Mouse (Mus musculus) intestine, embryonic 14.5 days (tissue): ENCODE data around the gene Scrn3. TPM values are rescaled to one million over a fixed set of nuclear protein-coding genes. Genes with fewer than 3 reads are reported as not detected.
A peak's percentile ranks its signal among the peaks of the same experiment; 100 is the strongest.

Experiments used
- ATAC-seq: fragments of 200-750 bp; cut with Nextera tagmentation; replicated peaks from 2 replicates; pipeline ENCODE4 v1.8.0; 2017; ENCODE audit warnings: low read depth, moderate number of reproducible peaks, moderate TSS enrichment, moderate library complexity; ENCODE audit not compliant: low FRiP score, low TSS enrichment
- DNase-seq: peaks from one replicate; pipeline ENCODE4 v3.0.0-alpha.2; 2018; ENCODE audit warnings: low spot score
- H3K27ac ChIP-seq: fragments of 300-500 bp; sonication (generic); 2 replicates; pipeline ENCODE4 v1.5.1; 2014; ENCODE audit warnings: low read depth, mild to moderate bottlenecking, control low read depth
- H3K27me3 ChIP-seq: fragments of 300-500 bp; sonication (generic); replicated peaks from 2 replicates; pipeline ENCODE4 v1.6.1; 2014; ENCODE audit warnings: low read length, control low read depth; ENCODE audit not compliant: control insufficient read depth, insufficient read depth
- H3K36me3 ChIP-seq: fragments of 300-500 bp; sonication (generic); 2 replicates; pipeline ENCODE4 v1.6.1; 2014; ENCODE audit warnings: low read length, control low read depth; ENCODE audit not compliant: control insufficient read depth, insufficient read depth
- H3K4me1 ChIP-seq: fragments of 300-500 bp; sonication (generic); replicated peaks from 2 replicates; pipeline ENCODE4 v1.6.1; 2014; ENCODE audit warnings: low read length, control low read depth, mixed read lengths; ENCODE audit not compliant: control insufficient read depth, insufficient read depth
- H3K4me2 ChIP-seq: fragments of 300-500 bp; sonication (generic); 2 replicates; pipeline ENCODE4 v1.6.1; 2014; ENCODE audit warnings: low read length
- H3K4me3 ChIP-seq: fragments of 300-500 bp; sonication (generic); 2 replicates; pipeline ENCODE4 v1.5.1; 2014; ENCODE audit warnings: low read depth, low read length, control low read depth, mixed read lengths
- H3K9ac ChIP-seq: fragments of 300-500 bp; sonication (generic); 2 replicates; pipeline ENCODE4 v1.6.1; 2014; ENCODE audit warnings: mild to moderate bottlenecking, low read length
- H3K9me3 ChIP-seq: fragments of 300-500 bp; sonication (generic); 2 replicates; pipeline ENCODE4 v1.6.1; 2016; ENCODE audit warnings: low read length, control low read depth; ENCODE audit not compliant: control insufficient read depth
- WGBS: fragments of 180-500 bp; shearing (Covaris S2); extraction: QIAGEN DNeasy Blood & Tissue Kit; methylation state at CpG from one replicate; pipeline ENCODE4 v1.1.7; 2014; 5-methylcytosine and 5-hydroxymethylcytosine counted together
- polyA plus RNA-seq: library from polyadenylated mRNA; unstranded; fragments of >200 nt; fragmentation: Nextera tagmentation; extraction: Ambion mirVana; gene quantifications from 2 replicates; pipeline ENCODE4 v1.2.1, GENCODE M21; 2014

Gene Scrn3
- polyA plus RNA-seq: 12.2 and 12.6 TPM in 2 replicates

DNA sequence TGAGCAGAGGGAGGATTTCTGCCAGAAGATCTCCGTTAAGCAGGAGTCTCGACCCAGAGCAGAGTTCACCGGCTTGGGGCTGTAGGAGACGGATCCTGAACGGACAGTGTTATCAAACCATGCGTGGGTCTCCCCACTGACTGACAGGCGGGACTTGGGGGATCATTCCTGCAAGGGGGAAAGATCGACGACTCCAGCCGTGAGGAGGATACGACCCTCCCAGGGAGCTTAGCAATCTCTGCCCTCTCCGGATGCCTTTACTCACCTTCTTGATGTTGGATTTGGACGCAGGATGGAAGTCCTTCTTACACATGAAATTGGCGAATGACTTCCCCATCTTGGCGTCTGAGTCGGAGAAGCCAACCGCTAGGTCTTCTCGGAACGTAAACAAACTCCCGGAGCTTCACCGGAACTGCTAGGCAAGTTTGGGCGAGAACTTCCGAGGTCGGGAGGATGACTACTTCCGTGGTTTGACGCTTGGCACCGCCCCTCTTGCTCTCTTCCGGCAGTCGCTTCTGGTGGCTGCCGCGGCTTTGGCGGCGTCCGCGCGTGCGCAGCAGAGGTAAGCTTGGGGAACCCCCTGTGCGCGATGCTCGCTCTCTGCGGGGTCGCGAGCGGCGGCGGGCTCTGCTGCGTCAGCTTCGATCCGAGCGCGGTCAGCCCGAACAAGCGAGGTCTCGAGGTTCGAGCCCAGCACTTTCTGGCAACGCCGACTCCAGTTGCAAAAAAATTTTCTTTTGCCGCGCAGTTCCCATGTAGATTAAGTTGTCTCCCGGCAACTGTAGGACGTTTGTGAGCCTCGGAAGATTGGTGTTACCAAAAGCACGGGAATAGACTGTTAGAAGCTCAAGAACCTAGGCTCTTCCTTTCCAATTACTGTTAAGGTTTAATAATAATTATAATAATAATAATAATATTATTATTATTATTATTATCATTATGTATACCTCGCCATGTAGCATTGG lies at the start of gene Scrn3, which contains the start of gene Cir1:
TSS of gene Scrn3 (plus strand) at position 450 of the 965 bp plus-strand sequence.
TSS of gene Cir1 (minus strand) at position 550 of the 965 bp plus-strand sequence.
- DNase-seq (peak; percentile 93), ATAC-seq (peak; percentile 96)
- WGBS: under 1% methylated on average over 64 of the region's 64 CpGs
- Histone ChIP-seq H3K9me3 (no peaks in the 10 kb centered on the region), H3K4me2 (peak within 1 kb of the TSS; percentile 86), H3K9ac (peak within 1 kb of the TSS; percentile 81), H3K4me1 (peaks cover 7% of the 10 kb centered on the region), H3K27ac (peak within 1 kb of the TSS; percentile 82), H3K4me3 (peak within 1 kb of the TSS; percentile 99), H3K27me3 (no peaks in the 10 kb centered on the region), H3K36me3 (peaks cover 25% of the 10 kb centered on the region)

DNA sequence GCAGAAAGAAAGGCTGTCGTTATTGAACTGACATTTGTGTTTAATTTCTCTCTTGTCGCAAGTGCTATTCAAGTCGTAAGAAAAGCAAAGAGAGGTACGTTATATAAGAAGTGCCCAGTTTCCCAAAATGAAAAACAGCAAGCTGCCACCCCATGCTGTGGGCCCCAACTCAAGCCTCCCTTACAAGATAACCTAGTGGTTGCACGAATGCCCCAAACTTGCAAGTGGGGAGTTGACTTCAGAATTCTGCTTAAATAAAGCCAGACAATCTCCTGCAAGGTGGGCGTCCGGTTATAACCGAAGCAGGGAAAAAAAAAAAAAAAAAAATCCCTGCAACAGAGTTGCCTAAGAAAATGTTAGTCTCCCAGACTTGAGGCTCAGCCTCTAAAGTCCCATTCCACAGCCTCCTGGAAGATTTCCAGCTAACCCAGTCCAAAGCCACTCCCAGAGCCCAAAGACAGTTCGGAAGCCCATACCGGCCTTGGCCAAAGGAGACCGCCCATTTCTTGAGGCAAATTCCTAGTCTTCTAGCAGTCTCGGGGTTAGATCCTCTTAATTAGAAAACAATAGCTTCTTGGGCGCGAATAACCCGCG lies 49.1 kb upstream of the Scrn3 start:
- Histone ChIP-seq H3K4me2 (peak overlapping the region; percentile 77), H3K36me3 (no peaks in the 10 kb centered on the region), H3K27ac (no peak overlapping the region), H3K9me3 (0 out of 2 replicates have a peak, but pooled peaks cover 3% of the 10 kb centered on the region), H3K27me3 (peaks cover 64% of the 10 kb centered on the region), H3K4me3 (peak overlapping the region; percentile 34), H3K9ac (peak overlapping the region; percentile 22; the same call in 1 of the 2 replicates), H3K4me1 (peaks cover 16% of the 10 kb centered on the region)
- no peak for ATAC-seq
- WGBS: 7% methylated on average over 16 of the region's 16 CpGs
- DNase-seq: peak; percentile 53

DNA sequence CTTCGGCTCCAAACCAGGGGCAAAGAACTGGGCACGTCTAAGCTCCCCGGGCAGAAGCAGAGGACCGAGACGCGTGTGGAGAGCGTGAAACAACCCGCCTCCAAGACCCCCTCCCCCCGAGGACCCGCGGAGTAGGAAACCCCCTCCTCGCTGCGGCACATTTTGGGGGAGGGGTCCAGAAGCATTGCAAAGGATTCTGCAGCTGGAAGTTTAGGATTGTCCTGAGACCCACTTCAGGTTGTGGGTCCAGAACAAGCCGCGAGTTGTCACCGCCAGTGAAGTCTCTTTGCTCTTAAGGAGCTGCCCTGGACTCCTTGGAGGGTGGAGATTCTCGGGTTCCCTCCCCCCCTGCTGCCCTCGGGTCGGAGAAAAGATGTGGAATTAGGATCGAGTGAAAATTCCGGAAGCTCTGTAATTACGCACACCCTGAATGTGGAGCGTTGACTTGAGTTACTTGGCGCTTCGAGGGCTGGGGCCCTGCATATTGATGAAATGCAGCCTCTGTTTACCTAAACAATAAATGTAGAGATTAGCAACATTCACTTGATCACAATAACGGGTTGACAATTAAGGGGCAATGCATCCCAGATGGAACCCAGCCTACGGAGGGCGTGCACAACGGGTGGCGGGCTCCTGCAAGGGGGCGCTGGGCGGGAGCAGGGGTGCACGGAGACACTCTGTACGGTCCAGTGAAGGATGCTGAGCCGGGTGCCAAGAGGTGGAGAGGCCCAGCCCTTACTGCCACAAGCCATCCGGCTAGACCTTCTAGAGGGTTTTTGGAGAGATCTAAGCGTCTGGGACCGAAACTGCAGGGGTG lies 48.4 kb upstream of the Scrn3 start:
- Histone ChIP-seq H3K36me3 (no peaks in the 10 kb centered on the region), H3K27ac (no peak overlapping the region), H3K4me2 (peak overlapping the region; percentile 77), H3K27me3 (peaks cover 71% of the 10 kb centered on the region), H3K9ac (peak overlapping the region; percentile 22; the same call in 1 of the 2 replicates), H3K4me3 (peak overlapping the region; percentile 34), H3K4me1 (peaks cover 16% of the 10 kb centered on the region), H3K9me3 (0 out of 2 replicates have a peak, but pooled peaks cover 3% of the 10 kb centered on the region)
- ATAC-seq: 0 out of 2 replicates have a peak, but pooled peaks have one; percentile 50
- 1% methylated on average over 38 of the region's 38 CpGs for WGBS
- DNase-seq: peak; percentile 79

DNA sequence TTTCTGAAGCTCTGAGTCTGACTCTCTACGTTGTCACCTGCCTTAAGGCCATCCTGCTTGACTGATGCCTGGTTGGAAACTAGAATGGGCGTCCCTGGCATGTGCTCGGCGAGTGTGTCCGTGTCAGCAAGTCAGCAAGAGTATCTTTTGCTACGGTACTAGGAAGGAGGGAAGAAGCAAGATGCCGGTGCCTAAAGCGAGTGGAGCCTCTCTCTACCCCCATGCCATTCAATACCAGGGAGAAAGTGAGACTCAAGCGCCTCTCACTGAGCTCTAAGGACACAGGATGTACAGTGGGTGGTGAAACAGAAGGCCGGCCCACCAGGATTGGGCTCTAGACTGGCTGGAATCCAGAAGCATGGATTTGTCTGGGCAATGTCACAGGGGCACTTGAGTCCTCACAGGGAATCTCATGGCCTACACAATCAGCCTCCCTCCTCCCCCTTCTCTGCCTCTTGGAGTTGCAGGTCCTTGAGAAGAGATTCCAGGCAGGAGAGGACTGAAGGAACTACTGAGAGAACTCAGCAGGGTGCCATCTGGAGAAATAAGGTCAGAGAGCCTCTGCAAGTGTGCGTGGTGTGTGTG lies 47.7 kb upstream of the Scrn3 start:
- Histone ChIP-seq H3K4me2 (peak overlapping the region; percentile 77), H3K4me1 (peaks cover 16% of the 10 kb centered on the region), H3K9me3 (0 out of 2 replicates have a peak, but pooled peaks cover 3% of the 10 kb centered on the region), H3K36me3 (no peaks in the 10 kb centered on the region), H3K4me3 (peak overlapping the region; percentile 34; the same call in 1 of the 2 replicates), H3K27ac (no peak overlapping the region), H3K9ac (no peak overlapping the region), H3K27me3 (peaks cover 78% of the 10 kb centered on the region)
- DNase-seq (peak; percentile 60), ATAC-seq (no peak)
- 5% methylated on average over 11 of the region's 11 CpGs for WGBS

DNA sequence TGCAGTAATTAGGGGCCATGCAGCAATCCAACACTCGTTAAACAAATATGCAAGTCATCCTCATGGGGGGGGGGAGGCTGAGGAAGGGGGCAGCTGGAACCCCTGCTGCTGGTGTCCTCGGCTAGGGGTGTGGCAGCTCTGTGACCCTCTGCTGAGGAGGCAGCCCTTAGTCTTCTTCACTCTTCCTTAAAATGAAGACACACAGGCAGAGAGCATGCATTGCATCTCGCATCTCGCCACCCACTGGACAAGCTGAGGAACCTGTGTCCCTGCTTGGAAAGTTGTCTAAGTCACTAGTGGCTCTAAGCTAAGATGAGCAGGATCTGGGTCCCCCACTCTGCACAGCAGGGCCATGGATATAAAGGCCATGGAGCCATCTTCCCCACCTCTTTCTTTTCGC lies 46.4 kb upstream of the Scrn3 start:
- Histone ChIP-seq H3K9ac (no peak overlapping the region), H3K9me3 (0 out of 2 replicates have a peak, but pooled peaks cover 2% of the 10 kb centered on the region), H3K4me1 (peaks cover 22% of the 10 kb centered on the region), H3K4me2 (no peak overlapping the region), H3K36me3 (no peaks in the 10 kb centered on the region), H3K27me3 (peaks cover 91% of the 10 kb centered on the region), H3K27ac (no peak overlapping the region), H3K4me3 (no peak overlapping the region)
- DNase-seq: no peak
- WGBS: 7% methylated on average over 5 of the region's 5 CpGs
- ATAC-seq: no peak

DNA sequence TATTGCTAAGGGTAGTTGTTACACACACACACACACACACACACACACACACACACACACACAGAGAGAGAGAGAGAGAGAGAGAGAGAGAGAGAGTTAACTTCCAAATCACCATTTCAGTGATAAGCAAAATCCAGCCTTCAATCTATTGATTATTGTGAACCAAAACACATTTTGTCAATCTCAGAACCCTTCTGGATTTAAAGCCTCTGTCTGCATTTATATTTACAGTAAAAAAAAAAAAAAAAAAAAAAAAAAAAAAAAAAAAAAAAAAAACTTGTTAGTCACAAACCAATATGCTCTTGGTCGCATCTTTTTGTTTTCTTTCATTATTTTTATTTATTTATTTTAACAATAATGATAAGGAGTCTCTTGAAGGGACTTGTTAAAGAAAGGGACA lies 45.8 kb upstream of the Scrn3 start:
- no peak for DNase-seq
- H3K4me3 ChIP-seq: no peak overlapping the region
- H3K9me3 ChIP-seq: no peaks in the 10 kb centered on the region
- no peak overlapping the region for H3K4me2 ChIP-seq
- no peak overlapping the region for H3K9ac ChIP-seq
- peaks cover 24% of the 10 kb centered on the region for H3K4me1 ChIP-seq
- H3K36me3 ChIP-seq: no peaks in the 10 kb centered on the region
- ATAC-seq: no peak
- peaks cover 97% of the 10 kb centered on the region for H3K27me3 ChIP-seq
- 44% methylated on average over 1 of the region's 1 CpGs for WGBS
- H3K27ac ChIP-seq: no peak overlapping the region

DNA sequence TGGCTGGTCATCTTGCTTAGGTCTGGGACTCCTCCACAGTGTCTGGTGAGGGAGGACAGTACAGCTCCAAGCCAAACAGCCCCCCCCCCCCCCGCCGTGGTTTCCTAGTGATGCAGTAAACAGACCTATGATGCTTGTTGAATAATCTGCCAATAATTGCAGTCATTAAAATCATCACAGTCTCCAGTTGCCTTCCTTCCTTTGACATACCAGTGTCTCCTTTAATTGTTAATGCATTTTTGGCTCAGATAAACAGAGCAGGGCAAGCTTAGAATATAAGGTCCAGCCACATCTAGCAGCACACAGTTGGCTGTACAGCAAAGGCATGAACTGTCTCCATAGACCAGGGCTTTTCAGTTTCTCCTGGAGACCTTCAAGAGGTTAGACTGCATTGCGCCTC lies 45.2 kb upstream of the Scrn3 start:
- DNase-seq: no peak
- no peak overlapping the region for H3K9ac ChIP-seq
- no peak overlapping the region for H3K27ac ChIP-seq
- no peaks in the 10 kb centered on the region for H3K9me3 ChIP-seq
- no peak overlapping the region for H3K4me3 ChIP-seq
- WGBS: 18% methylated on average over 3 of the region's 3 CpGs
- ATAC-seq: no peak
- peaks cover 97% of the 10 kb centered on the region for H3K27me3 ChIP-seq
- peaks cover 26% of the 10 kb centered on the region for H3K4me1 ChIP-seq
- no peaks in the 10 kb centered on the region for H3K36me3 ChIP-seq
- H3K4me2 ChIP-seq: no peak overlapping the region

DNA sequence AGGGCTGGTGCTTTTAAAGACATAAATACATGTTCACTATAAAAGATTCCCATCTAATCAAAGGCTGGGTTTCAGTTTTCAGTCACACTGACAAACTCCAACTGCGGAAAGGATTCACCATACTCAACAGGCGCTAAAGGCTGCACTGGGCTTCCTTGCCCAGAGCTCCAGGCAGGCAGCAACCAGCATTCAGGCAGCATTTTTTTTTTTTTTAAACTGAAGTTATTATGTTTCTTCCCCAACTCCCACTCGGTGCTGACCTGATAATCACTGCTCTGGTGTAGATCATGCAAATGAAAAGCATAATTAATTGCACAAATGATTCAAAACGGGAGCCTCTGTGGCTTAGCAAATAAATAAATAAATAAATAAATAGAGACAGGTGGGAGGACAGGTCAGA lies 44.6 kb upstream of the Scrn3 start:
- Histone ChIP-seq H3K4me1 (peaks cover 26% of the 10 kb centered on the region), H3K27me3 (peaks cover 97% of the 10 kb centered on the region), H3K4me3 (no peak overlapping the region), H3K4me2 (no peak overlapping the region), H3K9me3 (no peaks in the 10 kb centered on the region), H3K9ac (no peak overlapping the region), H3K36me3 (no peaks in the 10 kb centered on the region), H3K27ac (no peak overlapping the region)
- WGBS: 4% methylated on average over 4 of the region's 4 CpGs
- DNase-seq (peak; percentile 56), ATAC-seq (no peak)
